29 mouse cellular contexts compared by ENCODE assay signal in the genomic region with DNA sequence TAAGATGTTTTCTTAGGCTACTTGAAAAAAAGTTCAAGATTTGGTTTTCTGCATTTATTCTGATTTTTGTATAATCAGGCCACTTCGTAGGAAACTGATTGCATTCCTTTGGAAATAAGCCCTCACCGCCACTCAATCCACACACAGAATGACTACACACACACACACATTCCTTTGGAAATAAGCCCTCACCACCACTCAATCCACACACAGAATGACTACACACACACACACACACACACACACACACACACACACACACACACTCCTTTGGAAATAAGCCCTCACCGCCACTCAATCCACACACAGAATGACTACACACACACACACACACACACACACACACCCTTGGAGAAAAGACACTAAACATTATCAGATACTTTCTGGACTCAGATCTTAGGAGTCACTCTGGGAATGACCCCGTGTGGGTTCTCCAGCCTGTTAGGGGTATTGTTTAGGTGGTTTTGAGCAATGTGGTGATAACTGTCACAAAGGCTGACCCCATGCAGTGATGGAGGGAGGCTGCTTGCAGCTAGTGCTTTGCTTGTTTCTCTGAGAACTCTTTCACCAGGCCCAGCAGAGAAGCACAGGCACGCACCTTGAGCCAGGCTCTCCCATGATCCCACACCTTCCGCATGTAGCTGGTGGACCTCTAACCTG. TPM values are rescaled to one million over a fixed set of nuclear protein-coding genes. Genes with fewer than 3 reads are reported as not detected.
A peak's percentile ranks its signal among the peaks of the same experiment; 100 is the strongest.
DNase-seq lines count a peak whose midpoint lies in the region; ATAC-seq and TF ChIP-seq lines count a peak whose summit lies in the region.
"Had no signal": no experiment of that assay in that cellular context is flagged by ENCODE, and none has a peak within 500 bp of the region (broad histone marks: within the 10 kb centered on the region; RNA-seq: fewer than 3 reads in every experiment).

No protein-coding gene starts in this region.

- DNase-seq in embryonic facial prominence, embryonic 10.5 days (ENCODE audit: low spot score): no peak
- DNase-seq in lung, embryonic 14.5 days: peak; percentile 80
- no peak for DNase-seq in lung, adult 2 months
- no peak for DNase-seq in embryonic facial prominence, embryonic 14.5 days (ENCODE audit: low spot score)
- peak; percentile 19 for DNase-seq in lung, postnatal 14 days
- no peak for DNase-seq in cerebellum, adult 11 months
- DNase-seq: cerebellum, adult 9-10 months; cerebellum, postnatal 36 days; forebrain, postnatal 0 days; layer of hippocampus, postnatal 36 days; liver, postnatal 0 days; right cerebral cortex, postnatal 25 days had no signal

- no peak for TF ChIP-seq CTCF in lung, embryonic 14.5 days (IDR thresholded peaks at IDR 0.05; ENCODE audit: low read depth)
- no peak for TF ChIP-seq CTCF in lung, adult 2 months (IDR thresholded peaks at IDR 0.05; ENCODE audit: insufficient read depth, low read length)

- no peak overlapping the region for H3K9ac ChIP-seq in embryonic facial prominence, embryonic 13.5 days
- no peak overlapping the region for H3K9ac ChIP-seq in lung, embryonic 14.5 days
- H3K9ac ChIP-seq in embryonic facial prominence, embryonic 14.5 days (ENCODE audit: low read depth, low read length): no peak overlapping the region
- H3K9ac ChIP-seq: embryonic facial prominence, embryonic 12.5 days; forebrain, embryonic 12.5 days; forebrain, postnatal 0 days; heart, embryonic 15.5 days; hindbrain, embryonic 14.5 days; liver, embryonic 12.5 days; liver, postnatal 0 days; midbrain, embryonic 12.5 days; neural tube, embryonic 13.5 days; stomach, embryonic 15.5 days had no signal

- no peak overlapping the region for H3K4me2 ChIP-seq in embryonic facial prominence, embryonic 13.5 days
- H3K4me2 ChIP-seq in lung, embryonic 14.5 days: no peak overlapping the region
- no peak overlapping the region for H3K4me2 ChIP-seq in embryonic facial prominence, embryonic 14.5 days (ENCODE audit: low read depth, low read length)
- H3K4me2 ChIP-seq: embryonic facial prominence, embryonic 12.5 days; forebrain, embryonic 12.5 days; heart, embryonic 15.5 days; hindbrain, embryonic 14.5 days; liver, embryonic 12.5 days; midbrain, embryonic 12.5 days; neural tube, embryonic 13.5 days; stomach, embryonic 15.5 days had no signal

- H3K9me3 ChIP-seq in embryonic facial prominence, embryonic 13.5 days: no peaks in the 10 kb centered on the region
- no peaks in the 10 kb centered on the region for H3K9me3 ChIP-seq in embryonic facial prominence, embryonic 10.5 days
- no peaks in the 10 kb centered on the region for H3K9me3 ChIP-seq in lung, embryonic 14.5 days (ENCODE audit: low read depth, low read length)
- no peaks in the 10 kb centered on the region for H3K9me3 ChIP-seq in embryonic facial prominence, embryonic 14.5 days (ENCODE audit: control insufficient read depth, low read length)
- H3K9me3 ChIP-seq: embryonic facial prominence, embryonic 12.5 days; forebrain, embryonic 12.5 days; heart, embryonic 15.5 days; liver, embryonic 12.5 days; midbrain, embryonic 12.5 days; neural tube, embryonic 13.5 days; stomach, embryonic 15.5 days had no signal

- no peaks in the 10 kb centered on the region for H3K36me3 ChIP-seq in embryonic facial prominence, embryonic 13.5 days
- H3K36me3 ChIP-seq in embryonic facial prominence, embryonic 10.5 days (replicated peaks): no peaks in the 10 kb centered on the region
- H3K36me3 ChIP-seq in lung, embryonic 14.5 days (ENCODE audit: insufficient read depth): no peaks in the 10 kb centered on the region
- no peaks in the 10 kb centered on the region for H3K36me3 ChIP-seq in embryonic facial prominence, embryonic 14.5 days (ENCODE audit: control insufficient read depth, insufficient read depth, low read length)
- H3K36me3 ChIP-seq: embryonic facial prominence, embryonic 12.5 days; forebrain, embryonic 12.5 days; heart, embryonic 15.5 days; liver, embryonic 12.5 days; midbrain, embryonic 12.5 days; neural tube, embryonic 13.5 days; stomach, embryonic 15.5 days had no signal

- no peak overlapping the region for H3K4me3 ChIP-seq in embryonic facial prominence, embryonic 13.5 days
- H3K4me3 ChIP-seq in embryonic facial prominence, embryonic 10.5 days: no peak overlapping the region
- H3K4me3 ChIP-seq in lung, embryonic 14.5 days (ENCODE audit: low read depth, low read length): no peak overlapping the region
- H3K4me3 ChIP-seq in lung, adult 2 months (replicated peaks; ENCODE audit: extremely low read depth, low read depth, low read length): no peak overlapping the region
- H3K4me3 ChIP-seq in embryonic facial prominence, embryonic 14.5 days (ENCODE audit: low read depth, low read length): no peak overlapping the region
- H3K4me3 ChIP-seq: embryonic facial prominence, embryonic 12.5 days; forebrain, embryonic 12.5 days; heart, adult 2 months; heart, embryonic 15.5 days; liver, embryonic 12.5 days; midbrain, embryonic 12.5 days; neural tube, embryonic 13.5 days; stomach, embryonic 15.5 days had no signal

- H3K27ac ChIP-seq in embryonic facial prominence, embryonic 13.5 days: peak overlapping the region; percentile 62; the same call in 1 of the 2 replicates
- no peak overlapping the region for H3K27ac ChIP-seq in embryonic facial prominence, embryonic 10.5 days (replicated peaks)
- no peak overlapping the region; the same call in 1 of the 2 replicates for H3K27ac ChIP-seq in lung, embryonic 14.5 days (ENCODE audit: low read depth)
- 0 out of 2 replicates have a peak overlapping the region, but pooled peaks have one; percentile 6 for H3K27ac ChIP-seq in embryonic facial prominence, embryonic 14.5 days (replicated peaks; ENCODE audit: low read depth, low read length)
- H3K27ac ChIP-seq: forebrain, embryonic 12.5 days; heart, embryonic 15.5 days; hindbrain, embryonic 14.5 days; liver, embryonic 12.5 days; midbrain, embryonic 12.5 days; neural tube, embryonic 13.5 days; stomach, embryonic 15.5 days had no signal

- TF ChIP-seq POLR2A in lung, adult 2 months (IDR thresholded peaks at IDR 0.05; ENCODE audit: borderline replicate concordance, extremely low read depth, low read depth, low read length): no peak

- WGBS in embryonic facial prominence, embryonic 13.5 days: 59% methylated on average over 6 of the region's 6 CpGs
- 74% methylated on average over 6 of the region's 6 CpGs for WGBS in embryonic facial prominence, embryonic 10.5 days
- whole genome bisulfite sequencing in lung, embryonic 14.5 days: 30% methylated on average over 6 of the region's 6 CpGs
- 54% methylated on average over 6 of the region's 6 CpGs for WGBS in lung, adult 2 months
- 67% methylated on average over 6 of the region's 6 CpGs for WGBS in embryonic facial prominence, embryonic 14.5 days

- no peaks in the 10 kb centered on the region for H3K27me3 ChIP-seq in embryonic facial prominence, embryonic 13.5 days
- H3K27me3 ChIP-seq in embryonic facial prominence, embryonic 10.5 days (replicated peaks; ENCODE audit: low read depth, poor library complexity, severe bottlenecking): no peaks in the 10 kb centered on the region
- H3K27me3 ChIP-seq in lung, embryonic 14.5 days (ENCODE audit: insufficient read depth, low read length): no peaks in the 10 kb centered on the region
- H3K27me3 ChIP-seq in embryonic facial prominence, embryonic 14.5 days (replicated peaks; ENCODE audit: control insufficient read depth, insufficient read depth, low read length): no peaks in the 10 kb centered on the region
- H3K27me3 ChIP-seq: embryonic facial prominence, embryonic 12.5 days; forebrain, embryonic 12.5 days; heart, embryonic 15.5 days; liver, embryonic 12.5 days; midbrain, embryonic 12.5 days; neural tube, embryonic 13.5 days; stomach, embryonic 15.5 days had no signal

- peaks cover 33% of the 10 kb centered on the region for H3K4me1 ChIP-seq in embryonic facial prominence, embryonic 13.5 days
- peaks cover 13% of the 10 kb centered on the region for H3K4me1 ChIP-seq in embryonic facial prominence, embryonic 10.5 days
- H3K4me1 ChIP-seq in lung, embryonic 14.5 days (ENCODE audit: insufficient read depth): 0 out of 2 replicates have a peak, but pooled peaks cover 7% of the 10 kb centered on the region
- H3K4me1 ChIP-seq in lung, adult 2 months (ENCODE audit: control insufficient read depth, insufficient read depth, low read length): peaks cover 8% of the 10 kb centered on the region
- peaks cover 8% of the 10 kb centered on the region; the same call in 1 of the 2 replicates for H3K4me1 ChIP-seq in embryonic facial prominence, embryonic 14.5 days (ENCODE audit: control insufficient read depth, insufficient read depth, low read length)
- H3K4me1 ChIP-seq: forebrain, embryonic 12.5 days; heart, embryonic 15.5 days; liver, embryonic 12.5 days; midbrain, embryonic 12.5 days; stomach, embryonic 15.5 days had no signal

- ATAC-seq in embryonic facial prominence, embryonic 13.5 days (ENCODE audit: insufficient number of reproducible peaks, insufficient read depth, low FRiP score, low TSS enrichment, low read depth): no peak
- ATAC-seq in lung, embryonic 14.5 days (ENCODE audit: insufficient read depth): peak; percentile 93
- no peak for ATAC-seq in embryonic facial prominence, embryonic 14.5 days (ENCODE audit: low read depth)
- ATAC-seq in CD4-positive, CD25-positive, alpha-beta regulatory T cell, adult 4 months: no peak
- ATAC-seq: activated CD4-positive, CD25-positive, alpha-beta regulatory T cell, adult 4 months; liver, embryonic 12.5 days; liver, postnatal 0 days had no signal

RNA-seq across cellular contexts. Expression of a gene that starts 55.3 kb away (rescaled TPM):
- 0.22 and 0.29 TPM in 2 replicates for polyA plus RNA-seq in embryonic facial prominence, embryonic 13.5 days (2015; fragmentation: Nextera tagmentation; extraction: Ambion mirVana)
- polyA plus RNA-seq in embryonic facial prominence, embryonic 10.5 days (2016; fragmentation: Nextera tagmentation; extraction: Ambion mirVana): 0.16 TPM in 1 of 2 replicates, not detected in the other
- 0.27 and 0.46 TPM in 2 replicates for polyA plus RNA-seq in lung, embryonic 14.5 days (2014; fragmentation: Nextera tagmentation; extraction: Ambion mirVana)
- polyA plus RNA-seq in lung, adult 2 months (2012; rRNA removed): not detected in 2 replicates
- not detected in 2 replicates for polyA plus RNA-seq in embryonic facial prominence, embryonic 14.5 days (2014; fragmentation: Nextera tagmentation; extraction: Ambion mirVana)
- polyA plus RNA-seq in CD4-positive, CD25-positive, alpha-beta regulatory T cell, adult 4 months (2017; shearing (Covaris generic)): not detected
- polyA plus RNA-seq: activated CD4-positive, CD25-positive, alpha-beta regulatory T cell, adult 4 months; adrenal gland, adult 2 months; brain, embryonic 14.5 days; embryonic facial prominence, embryonic 12.5 days; forebrain, embryonic 12.5 days; forebrain, postnatal 0 days; heart, adult 2 months; heart, embryonic 15.5 days; large intestine, adult 2 months; limb, embryonic 14.5 days; liver, embryonic 12.5 days; liver, postnatal 0 days; midbrain, embryonic 12.5 days; neural tube, embryonic 13.5 days; stomach, embryonic 15.5 days; urinary bladder, adult 2 months had no signal

Comparison
In these comparisons a context has a peak if more than half of its experiments do, and no peak if none do; other contexts are left out.
1. H3K27ac ChIP-seq: peak in embryonic facial prominence, embryonic 13.5 days (single experiment) and embryonic facial prominence, embryonic 14.5 days (single experiment); none in embryonic facial prominence, embryonic 10.5 days (single experiment) and lung, embryonic 14.5 days (single experiment).
2. DNase-seq: peak in lung, embryonic 14.5 days (single experiment) and lung, postnatal 14 days (single experiment); none in embryonic facial prominence, embryonic 10.5 days (single experiment), lung, adult 2 months (single experiment), embryonic facial prominence, embryonic 14.5 days (single experiment) and cerebellum, adult 11 months (single experiment).